Mouse (Mus musculus) G1E (cell line): ENCODE data around the gene Irf2bp2.

Source experiments
- CTCF ChIP-seq: IDR thresholded peaks from 2 replicates; pipeline ENCODE4 v1.5.1; 2012; ENCODE audit warnings: low read depth, low read length, inconsistent platforms, mixed read lengths
- GATA1 ChIP-seq: IDR thresholded peaks from 2 replicates; pipeline ENCODE4 v1.6.1; 2012; ENCODE audit warnings: borderline replicate concordance, low read length, inconsistent platforms, mixed read lengths
- POLR2AphosphoS5 ChIP-seq: IDR thresholded peaks from 2 replicates; pipeline ENCODE4 v1.6.1; 2012; ENCODE audit warnings: low read depth, low read length, inconsistent platforms; ENCODE audit not compliant: insufficient replicate concordance
- TAL1 ChIP-seq: conservative IDR thresholded peaks from 2 replicates; pipeline ENCODE4 v1.6.1; 2012; ENCODE audit warnings: low read depth, low read length, inconsistent platforms, mixed read lengths

DNA sequence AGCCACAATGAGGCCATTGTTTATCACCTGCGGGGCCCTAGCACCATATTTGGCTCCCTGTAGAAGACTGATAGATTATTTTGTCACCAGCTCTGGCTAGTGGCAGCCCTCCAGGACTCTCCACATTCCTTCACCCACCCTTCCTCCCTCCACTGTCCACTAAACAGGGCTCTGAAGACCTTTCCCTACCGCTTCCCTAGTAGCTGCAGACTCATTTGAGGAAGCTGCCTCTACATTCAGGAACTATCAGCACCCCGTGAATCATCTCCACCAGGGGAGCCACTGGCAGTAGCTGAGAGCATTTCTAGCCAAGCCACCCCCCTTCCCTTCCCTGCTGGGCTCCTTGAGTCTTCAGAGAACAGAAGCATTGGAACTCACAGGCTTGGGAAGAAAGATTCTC is 45.9 kb downstream of the Irf2bp2 start:
- TF ChIP-seq CTCF (no peak), GATA1 (no peak), TAL1 (no peak), POLR2AphosphoS5 (no peak)
